Mouse (Mus musculus) layer of hippocampus, adult 18-20 months (tissue): ENCODE results near the gene Klk7. TPM values are rescaled to one million over a fixed set of nuclear protein-coding genes. Genes with fewer than 3 reads are reported as not detected.

ENCODE experiments used
- DNase-seq, 2 experiments: peaks; one replicate each; pipeline ENCODE4 v3.0.0; 2022; ENCODE audit warnings: low spot score in 2 of 2
- total RNA-seq, 2 experiments: library from RNA; stranded (reverse); gene quantifications; 2 replicates each; pipeline ENCODE4 v1.2.3; 2021

Klk7 gene
- total RNA-seq, 2 experiments from 2014 or later = 0.32 to 0.33 TPM

- no peak for DNase-seq
Observed at GRCm38 (mm10) chr7:43796355-43796754, 14.7 kb upstream of the Klk7 start.

GRCm38 (mm10) chr7:43797333-43797769 lies 13.7 kb upstream of the Klk7 start, which contains the start of gene Klk8:
Gene Klk8 (plus strand): TSS chr7:43797577.
- no peak for DNase-seq

- no peak for DNase-seq
Observed at GRCm38 (mm10) chr7:43797844-43798462, 13.1 kb upstream of the Klk7 start.

DNA sequence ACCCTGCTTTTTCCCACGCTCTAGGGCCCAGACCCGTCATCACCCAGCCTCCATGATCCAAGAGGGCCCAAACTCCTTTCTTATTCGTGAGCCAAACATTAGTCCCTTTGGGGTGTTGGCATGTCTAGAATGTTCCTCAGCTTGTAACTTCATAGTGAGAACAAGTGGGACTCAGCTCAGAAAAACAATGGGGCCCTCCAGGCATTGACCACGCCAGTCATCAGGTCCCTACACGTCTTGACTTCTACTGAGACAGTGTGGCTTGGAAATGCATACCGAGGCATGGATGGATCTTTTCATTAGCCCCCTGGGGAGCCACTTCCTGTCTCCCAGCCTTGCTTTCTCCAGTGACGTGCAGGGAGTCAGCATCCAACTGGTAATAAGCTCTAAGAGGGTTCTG lies 11.2 kb upstream of the Klk7 start:
- DNase-seq = no peak

GRCm38 (mm10) chr7:43815211-43815610 lies 4.1 kb downstream of the Klk7 start:
- no peak for DNase-seq

GRCm38 (mm10) chr7:43816746-43817145 lies 5.7 kb downstream of the Klk7 start:
- DNase-seq = no peak

- DNase-seq = no peak
Observed at GRCm38 (mm10) chr7:43821581-43821980, 10.5 kb downstream of the Klk7 start.

GRCm38 (mm10) chr7:43824199-43824598 lies 13.1 kb downstream of the Klk7 start, which contains the start of gene Klk6:
Gene Klk6 (plus strand): TSS chr7:43824499.
- DNase-seq = no peak

- no peak for DNase-seq
Observed at GRCm38 (mm10) chr7:43826056-43826455, 15.0 kb downstream of the Klk7 start.

DNA sequence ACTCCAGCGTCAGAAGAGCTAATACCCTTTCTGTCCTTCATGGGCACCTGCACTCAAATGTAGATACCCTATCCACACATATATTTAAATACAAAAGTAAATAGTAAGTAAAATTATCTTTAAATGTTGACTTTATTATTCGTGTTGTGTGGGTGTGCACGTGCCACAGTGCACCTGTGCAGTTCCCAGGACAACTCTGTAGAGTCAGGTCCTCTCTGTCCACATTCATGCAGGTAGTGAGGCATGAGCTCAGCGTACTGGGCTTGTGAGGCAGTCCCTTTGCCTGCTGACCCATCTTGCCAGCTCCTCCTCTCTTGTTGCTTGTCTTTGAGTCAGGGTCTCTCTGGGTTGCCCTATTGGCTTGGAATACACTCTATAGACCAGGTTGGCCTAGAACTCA lies 16.6 kb downstream of the Klk7 start:
- DNase-seq = no peak

DNA sequence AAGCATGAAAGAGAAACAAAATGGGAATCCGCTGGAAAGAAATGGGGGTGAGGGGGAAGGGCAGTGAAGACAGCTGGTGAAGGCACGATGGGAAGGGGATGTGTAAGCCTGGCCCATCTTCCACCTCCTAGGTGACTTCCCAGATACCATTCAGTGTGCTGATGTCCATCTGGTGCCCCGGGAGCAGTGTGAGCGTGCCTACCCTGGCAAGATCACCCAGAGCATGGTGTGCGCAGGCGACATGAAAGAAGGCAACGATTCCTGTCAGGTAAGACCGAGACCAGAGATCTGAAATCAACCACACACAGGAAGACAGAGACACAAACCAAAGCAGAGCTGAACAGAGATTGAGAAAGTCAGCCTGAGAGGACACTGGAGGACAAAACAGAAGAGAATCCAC lies 17.9 kb downstream of the Klk7 start:
- no peak for DNase-seq

- DNase-seq = no peak
Observed at GRCm38 (mm10) chr7:43841701-43842100, 30.6 kb downstream of the Klk7 start, which contains the start of gene Klk5. Gene Klk5 (plus strand): TSS chr7:43841971.

DNA sequence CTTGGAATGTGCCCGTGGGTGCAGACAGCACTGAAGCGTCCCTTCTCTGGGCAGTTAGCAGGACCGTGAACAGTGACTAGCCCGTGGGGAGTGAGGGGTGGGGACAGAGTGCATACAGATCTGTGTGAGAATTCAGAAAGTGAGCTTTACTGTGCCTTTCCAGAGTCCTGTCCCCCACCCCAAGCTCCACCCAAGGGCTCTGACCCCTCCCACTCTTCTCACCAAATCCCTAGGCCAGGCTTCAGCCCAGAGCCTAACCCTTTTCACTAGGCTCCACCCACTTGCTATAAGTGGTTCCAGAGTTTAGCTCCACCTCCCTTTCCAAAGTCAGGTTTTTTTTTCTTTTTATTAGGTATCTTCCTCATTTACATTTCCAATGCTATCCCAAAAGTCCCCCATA lies 32.7 kb downstream of the Klk7 start:
- DNase-seq = no peak

DNA sequence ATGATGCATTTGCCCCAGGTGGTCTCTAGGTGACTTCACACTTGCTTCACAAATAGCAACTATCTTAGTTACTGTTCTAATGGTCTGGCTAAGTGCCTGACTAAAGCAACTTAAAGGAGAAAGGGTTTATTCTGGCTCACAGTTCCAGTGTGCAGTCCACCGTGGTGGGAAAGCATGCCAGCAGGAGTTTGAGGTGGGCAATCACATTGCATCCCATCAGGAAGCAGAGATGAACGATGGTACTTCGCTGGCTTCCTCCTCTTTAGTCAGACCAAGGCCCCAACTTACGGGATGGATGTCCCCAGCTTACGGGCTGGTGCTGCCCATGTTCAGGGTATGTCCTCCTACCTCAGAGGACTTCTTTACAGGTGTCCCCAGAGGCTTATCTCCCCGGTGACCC lies 40.5 kb downstream of the Klk7 start:
- no peak for DNase-seq

DNA sequence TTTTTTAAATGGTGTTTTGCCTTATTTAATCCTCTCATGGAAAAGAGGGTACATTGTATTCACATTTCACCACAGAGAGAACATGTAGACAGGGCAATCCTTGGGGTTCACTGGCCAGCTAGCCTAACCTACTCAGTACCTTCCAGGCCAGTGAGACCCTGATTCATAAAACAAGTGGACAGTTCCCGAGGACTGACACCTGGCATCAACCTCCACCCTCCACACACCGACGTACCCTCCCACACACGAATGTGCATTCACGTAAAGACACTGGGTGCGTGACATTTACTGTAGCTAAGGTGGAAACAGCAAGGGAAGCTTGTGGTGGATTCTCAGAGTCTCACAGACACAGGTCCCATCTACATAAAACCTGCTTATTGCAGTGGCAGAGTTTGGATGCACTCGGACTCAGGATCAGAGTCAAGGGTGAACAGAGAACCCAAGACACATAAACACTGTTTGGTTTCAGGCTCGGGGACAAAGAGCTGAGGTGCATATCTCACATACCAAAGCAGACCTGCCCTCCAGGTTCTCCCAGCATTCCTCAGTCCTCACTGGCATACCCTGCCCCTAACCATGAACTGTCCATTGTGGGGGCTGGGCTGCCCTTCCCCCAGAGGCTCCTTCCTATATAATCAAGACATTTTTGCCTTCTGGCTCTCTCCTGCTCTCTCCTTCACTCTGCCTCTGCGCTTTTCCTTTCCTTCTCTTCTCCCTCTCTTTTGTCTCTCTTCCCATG lies 43.7 kb downstream of the Klk7 start:
- DNase-seq = no peak

DNA sequence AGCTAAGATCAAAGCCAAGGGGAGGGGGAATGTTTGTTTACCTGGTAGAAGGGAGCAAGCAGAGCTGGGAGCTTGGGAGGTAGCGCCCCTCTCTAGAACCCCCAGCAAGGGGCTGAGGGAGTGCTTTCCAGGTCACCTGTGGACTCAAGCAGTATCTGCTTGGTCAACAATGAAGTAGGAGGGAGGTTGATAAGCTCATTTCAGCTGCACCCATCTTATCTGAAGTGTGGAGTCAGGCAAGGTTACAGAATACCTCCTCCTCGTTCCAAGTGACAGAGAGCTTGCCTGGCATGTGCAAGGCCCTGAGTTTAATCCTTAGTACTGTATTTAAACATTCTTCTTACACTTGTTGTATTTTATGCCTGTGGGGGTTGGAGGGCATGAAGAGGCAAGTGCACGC lies 44.6 kb downstream of the Klk7 start:
- DNase-seq = no peak

- DNase-seq = no peak
Observed at GRCm38 (mm10) chr7:43856307-43856706, 45.2 kb downstream of the Klk7 start.

GRCm38 (mm10) chr7:43857501-43857900 lies 46.4 kb downstream of the Klk7 start:
- no peak for DNase-seq

DNA sequence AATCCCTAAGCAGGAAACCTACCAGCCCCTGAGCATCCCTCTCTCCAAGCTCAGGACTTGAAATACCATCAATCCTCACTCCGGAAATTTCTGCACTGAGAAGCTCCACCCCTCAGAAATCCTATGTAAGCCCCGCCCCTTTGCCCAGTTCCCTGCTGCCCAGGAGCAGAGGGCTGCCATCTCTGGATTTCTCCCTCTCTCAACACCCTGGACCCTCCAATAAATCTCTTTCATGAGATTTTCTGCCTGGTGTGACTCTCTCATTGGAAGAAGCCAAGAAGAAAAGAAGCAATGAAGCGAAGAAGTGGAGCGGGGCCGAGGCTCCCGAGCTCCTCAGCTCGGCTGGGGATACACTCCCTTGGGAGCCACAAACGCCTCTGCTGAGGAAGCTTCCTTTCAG lies 49.3 kb downstream of the Klk7 start:
- DNase-seq = no peak
